17 mouse cellular contexts compared by ENCODE assay signal in genomic region chr2:143808789-143809188, GRCm38 (mm10). TPM values are rescaled to one million over a fixed set of nuclear protein-coding genes. Genes with fewer than 3 reads are reported as not detected.
A peak's percentile ranks its signal among the peaks of the same experiment; 100 is the strongest.
DNase-seq lines count a peak whose midpoint lies in the region; ATAC-seq and TF ChIP-seq lines count a peak whose summit lies in the region.
"Had no signal": no experiment of that assay in that cellular context is flagged by ENCODE, and none has a peak within 500 bp of the region (broad histone marks: within the 10 kb centered on the region; RNA-seq: fewer than 3 reads in every experiment).

No protein-coding gene starts in this region.

- H3K27me3 ChIP-seq in kidney, postnatal 0 days (ENCODE audit: insufficient read depth, low read length) = no peaks in the 10 kb centered on the region
- H3K27me3 ChIP-seq: embryonic facial prominence, embryonic 12.5 days; limb, embryonic 15.5 days; neural tube, embryonic 13.5 days had no signal

- no peaks in the 10 kb centered on the region for H3K9me3 ChIP-seq in kidney, postnatal 0 days (replicated peaks; ENCODE audit: low read length)
- H3K9me3 ChIP-seq: embryonic facial prominence, embryonic 12.5 days; limb, embryonic 15.5 days; neural tube, embryonic 13.5 days had no signal

- ATAC-seq in kidney, postnatal 0 days (replicated peaks; ENCODE audit: low FRiP score, low read depth) = no peak
- no peak for ATAC-seq in megakaryocyte, adult 5-6 weeks (ENCODE audit: poor library complexity, severe bottlenecking)
- ATAC-seq: hindbrain, embryonic 16.5 days; liver, postnatal 0 days had no signal

- no peak overlapping the region for H3K9ac ChIP-seq in kidney, postnatal 0 days (ENCODE audit: low read depth, low read length)
- H3K9ac ChIP-seq: embryonic facial prominence, embryonic 12.5 days; limb, embryonic 15.5 days; liver, postnatal 0 days; neural tube, embryonic 13.5 days had no signal

- no peak overlapping the region for H3K4me2 ChIP-seq in kidney, postnatal 0 days (ENCODE audit: low read length)
- H3K4me2 ChIP-seq: embryonic facial prominence, embryonic 12.5 days; limb, embryonic 15.5 days; neural tube, embryonic 13.5 days had no signal

- DNase-seq in adrenal gland, postnatal 14 days = peak; percentile 14
- no peak for DNase-seq in adrenal gland, postnatal 25 days
- no peak for DNase-seq in kidney, postnatal 0 days (ENCODE audit: low spot score)
- DNase-seq in kidney, postnatal 10 days = no peak
- peak; percentile 28 for DNase-seq in right cerebral cortex, postnatal 4 days
- DNase-seq in right cerebral cortex, postnatal 10 days (ENCODE audit: low spot score in 2 of 2) = no peak
- DNase-seq in cerebellum, adult 9-11 months = no peak
- DNase-seq: cerebellum, postnatal 25 days; kidney, adult 8-10 months; liver, postnatal 0 days; thymus, postnatal 25 days had no signal

- no peak overlapping the region for H3K4me3 ChIP-seq in kidney, postnatal 0 days (replicated peaks; ENCODE audit: low read depth, low read length)
- H3K4me3 ChIP-seq: embryonic facial prominence, embryonic 12.5 days; limb, embryonic 15.5 days; neural tube, embryonic 13.5 days had no signal

- H3K36me3 ChIP-seq in kidney, postnatal 0 days (ENCODE audit: insufficient read depth, low read length) = no peaks in the 10 kb centered on the region
- H3K36me3 ChIP-seq: embryonic facial prominence, embryonic 12.5 days; limb, embryonic 15.5 days had no signal

- peak; percentile 29; the same call in 1 of the 2 replicates for TF ChIP-seq CTCF in kidney, postnatal 0 days (IDR thresholded peaks at IDR 0.05; ENCODE audit: low read depth)

- 0 out of 2 replicates have a peak, but pooled peaks cover 3% of the 10 kb centered on the region for H3K4me1 ChIP-seq in kidney, postnatal 0 days (replicated peaks; ENCODE audit: insufficient read depth, low read length)
- H3K4me1 ChIP-seq: limb, embryonic 15.5 days had no signal

- no peak overlapping the region for H3K27ac ChIP-seq in kidney, postnatal 0 days
- H3K27ac ChIP-seq: embryonic facial prominence, embryonic 12.5 days; limb, embryonic 15.5 days; neural tube, embryonic 13.5 days had no signal

- WGBS in kidney, postnatal 0 days = 67% methylated on average over 5 of the region's 5 CpGs

RNA-seq across cellular contexts. Expression of gene Bfsp1, which starts 54.2 kb away (rescaled TPM):
- total RNA-seq in adrenal gland, postnatal 14 days (2021) = 0.74 and 0.94 TPM in 2 replicates
- total RNA-seq in adrenal gland, postnatal 25 days (2021) = 0.52 and 1.0 TPM in 2 replicates
- 1.6 and 2.2 TPM in 2 replicates for polyA plus RNA-seq in kidney, postnatal 0 days (2015; fragmentation: Nextera tagmentation; extraction: Ambion mirVana)
- total RNA-seq in megakaryocyte, adult 5-6 weeks (2015) = 0.41 TPM in 1 of 2 replicates, not detected in the other
- 0.73 and 0.99 TPM in 2 replicates for total RNA-seq in megakaryocyte, adult 5-6 weeks (2017)
- total RNA-seq: megakaryocyte-erythroid progenitor cell, adult 5-6 weeks had no signal

Comparison
In these comparisons a context has a peak if more than half of its experiments do, and no peak if none do; other contexts are left out.
1. DNase-seq: peak in adrenal gland, postnatal 14 days (single experiment) and right cerebral cortex, postnatal 4 days (single experiment); none in adrenal gland, postnatal 25 days (single experiment), kidney, postnatal 0 days (single experiment), kidney, postnatal 10 days (single experiment), right cerebral cortex, postnatal 10 days (0 of 2) and cerebellum, adult 9-11 months (single experiment).